Mouse (Mus musculus) forebrain, embryonic 10.5 days (tissue): ENCODE data around the gene Wdr74. TPM values are rescaled to one million over a fixed set of nuclear protein-coding genes. Genes with fewer than 3 reads are reported as not detected.
A peak's percentile ranks its signal among the peaks of the same experiment; 100 is the strongest.
"Not testable (repeated sequence)": the region's sequence is repeated elsewhere in the genome, so short reads cannot be mapped to it uniquely, and the experiment has no call there.

Experiments used
- DNase-seq: peaks from one replicate; pipeline ENCODE4 v3.0.0-alpha.2; 2017; ENCODE audit warnings: low spot score; ENCODE audit errors: extremely low spot score
- H3K27ac ChIP-seq: fragments of 300-500 bp; sonication (generic); 2 replicates; pipeline ENCODE4 v1.5.1; 2016; ENCODE audit warnings: mild to moderate bottlenecking
- H3K27me3 ChIP-seq: fragments of 300-500 bp; sonication (generic); 2 replicates; pipeline ENCODE4 v1.6.1; 2016; ENCODE audit warnings: mild to moderate bottlenecking; ENCODE audit not compliant: poor library complexity, severe bottlenecking
- H3K36me3 ChIP-seq: fragments of 300-500 bp; sonication (generic); replicated peaks from 2 replicates; pipeline ENCODE4 v1.6.1; 2016; ENCODE audit warnings: mild to moderate bottlenecking, moderate library complexity
- H3K4me1 ChIP-seq: fragments of 300-500 bp; sonication (generic); 2 replicates; pipeline ENCODE4 v1.6.1; 2016
- H3K4me3 ChIP-seq: fragments of 300-500 bp; sonication (generic); 2 replicates; pipeline ENCODE4 v1.5.1; 2016; ENCODE audit warnings: mild to moderate bottlenecking, moderate library complexity
- H3K9me3 ChIP-seq: fragments of 300-500 bp; sonication (generic); 2 replicates; pipeline ENCODE4 v1.6.1; 2016; ENCODE audit warnings: mild to moderate bottlenecking, moderate library complexity
- WGBS: fragments of 180-500 bp; shearing (Covaris S2); methylation state at CpG from one replicate; pipeline ENCODE4 v1.1.7; 2016; 5-methylcytosine and 5-hydroxymethylcytosine counted together
- polyA plus RNA-seq: library from polyadenylated mRNA; unstranded; fragments of >200 nt; fragmentation: Nextera tagmentation; extraction: Ambion mirVana; gene quantifications from 2 replicates; pipeline ENCODE4 v1.2.1, GENCODE M21; 2016

The Wdr74 gene
- polyA plus RNA-seq, 1 experiment from 2014 or later = 126 TPM

- Histone ChIP-seq H3K4me3 (peak overlapping the region; percentile 66), H3K4me1 (peaks cover 36% of the 10 kb centered on the region), H3K27me3 (no peaks in the 10 kb centered on the region), H3K9me3 (no peaks in the 10 kb centered on the region), H3K36me3 (peaks cover 32% of the 10 kb centered on the region), H3K27ac (peak overlapping the region; percentile 97)
- DNase-seq = no peak
- 70% methylated on average over 4 of the region's 4 CpGs for WGBS
These were observed 13.6 kb upstream of the Wdr74 start for GRCm38 (mm10) chr19:8722021-8722420.

GRCm38 (mm10) chr19:8722559-8722906, 13.1 kb upstream of the Wdr74 start:
- DNase-seq = no peak
- no peaks in the 10 kb centered on the region for H3K9me3 ChIP-seq
- H3K27me3 ChIP-seq = no peaks in the 10 kb centered on the region
- peaks cover 36% of the 10 kb centered on the region for H3K4me1 ChIP-seq
- H3K27ac ChIP-seq = peak overlapping the region; percentile 97
- 3% methylated on average over 5 of the region's 5 CpGs for WGBS
- peak overlapping the region; percentile 66 for H3K4me3 ChIP-seq
- peaks cover 34% of the 10 kb centered on the region for H3K36me3 ChIP-seq

GRCm38 (mm10) chr19:8722907-8723573, 12.6 kb upstream of the Wdr74 start, which contains the start of gene Slc3a2:
Gene Slc3a2 (minus strand): TSS chr19:8723369.
- Histone ChIP-seq H3K36me3 (peaks cover 34% of the 10 kb centered on the region), H3K9me3 (no peaks in the 10 kb centered on the region), H3K27ac (peak within 1 kb of the TSS; percentile 97), H3K27me3 (no peaks in the 10 kb centered on the region), H3K4me3 (peak within 1 kb of the TSS; percentile 66), H3K4me1 (peaks cover 36% of the 10 kb centered on the region)
- WGBS = under 1% methylated on average over 50 of the region's 50 CpGs
- DNase-seq = peak; percentile 97

GRCm38 (mm10) chr19:8723574-8724346, 11.9 kb upstream of the Wdr74 start:
- Histone ChIP-seq H3K4me1 (peaks cover 36% of the 10 kb centered on the region), H3K9me3 (no peaks in the 10 kb centered on the region), H3K36me3 (peaks cover 34% of the 10 kb centered on the region), H3K27ac (peak overlapping the region; percentile 97), H3K4me3 (peak overlapping the region; percentile 66), H3K27me3 (no peaks in the 10 kb centered on the region)
- under 1% methylated on average over 20 of the region's 20 CpGs for WGBS
- DNase-seq = no peak

- Histone ChIP-seq H3K36me3 (peaks cover 34% of the 10 kb centered on the region), H3K9me3 (no peaks in the 10 kb centered on the region), H3K27ac (peak overlapping the region; percentile 97), H3K4me3 (peak overlapping the region; percentile 66), H3K4me1 (peaks cover 36% of the 10 kb centered on the region), H3K27me3 (no peaks in the 10 kb centered on the region)
- WGBS = 6% methylated on average over 2 of the region's 2 CpGs
- DNase-seq = no peak
These were observed 11.2 kb upstream of the Wdr74 start for GRCm38 (mm10) chr19:8724392-8724791.

- H3K36me3 ChIP-seq = peaks cover 34% of the 10 kb centered on the region
- no peak for DNase-seq
- peak overlapping the region; percentile 66 for H3K4me3 ChIP-seq
- no peaks in the 10 kb centered on the region for H3K27me3 ChIP-seq
- no peaks in the 10 kb centered on the region for H3K9me3 ChIP-seq
- peaks cover 36% of the 10 kb centered on the region for H3K4me1 ChIP-seq
- H3K27ac ChIP-seq = peak overlapping the region; percentile 97
- WGBS = 63% methylated on average over 4 of the region's 4 CpGs
These were observed 10.5 kb upstream of the Wdr74 start for GRCm38 (mm10) chr19:8725081-8725613.

GRCm38 (mm10) chr19:8726609-8727390, 8.8 kb upstream of the Wdr74 start:
- Histone ChIP-seq H3K27me3 (no peaks in the 10 kb centered on the region), H3K36me3 (peaks cover 34% of the 10 kb centered on the region), H3K9me3 (no peaks in the 10 kb centered on the region), H3K4me3 (peak overlapping the region; percentile 66), H3K27ac (no peak overlapping the region), H3K4me1 (peaks cover 28% of the 10 kb centered on the region)
- WGBS = 16% methylated on average over 3 of the region's 3 CpGs
- no peak for DNase-seq

- no peak for DNase-seq
- peaks cover 21% of the 10 kb centered on the region for H3K4me1 ChIP-seq
- no peak overlapping the region for H3K27ac ChIP-seq
- 23% methylated on average over 5 of the region's 5 CpGs for WGBS
- H3K4me3 ChIP-seq = no peak overlapping the region
- H3K27me3 ChIP-seq = no peaks in the 10 kb centered on the region
- no peaks in the 10 kb centered on the region for H3K9me3 ChIP-seq
- H3K36me3 ChIP-seq = peaks cover 34% of the 10 kb centered on the region
These were observed 8.0 kb upstream of the Wdr74 start for GRCm38 (mm10) chr19:8727495-8728114.

- DNase-seq, H3K4me3 ChIP-seq, H3K27me3 ChIP-seq, H3K9me3 ChIP-seq, H3K27ac ChIP-seq: not testable (repeated sequence)
- Histone ChIP-seq H3K4me1 (peaks cover 21% of the 10 kb centered on the region), H3K36me3 (peaks cover 34% of the 10 kb centered on the region)
- 53% methylated on average over 3 of the region's 3 CpGs for WGBS
These were observed 7.1 kb upstream of the Wdr74 start for GRCm38 (mm10) chr19:8728335-8729099.

- no peak for DNase-seq
- H3K27me3 ChIP-seq = no peaks in the 10 kb centered on the region
- no peak overlapping the region for H3K27ac ChIP-seq
- no peaks in the 10 kb centered on the region for H3K9me3 ChIP-seq
- WGBS = 77% methylated on average over 3 of the region's 3 CpGs
- H3K4me3 ChIP-seq = no peak overlapping the region; the same call in 1 of the 2 replicates
- peaks cover 23% of the 10 kb centered on the region for H3K36me3 ChIP-seq
- H3K4me1 ChIP-seq = peaks cover 17% of the 10 kb centered on the region
These were observed 1.3 kb upstream of the Wdr74 start for GRCm38 (mm10) chr19:8734334-8734733.

GRCm38 (mm10) chr19:8736160-8736467, 487 bp downstream of the Wdr74 start:
- Histone ChIP-seq H3K9me3 (no peaks in the 10 kb centered on the region), H3K27ac (peak overlapping the region; percentile 88), H3K4me3 (peak overlapping the region; percentile 88), H3K36me3 (peaks cover 41% of the 10 kb centered on the region), H3K27me3 (no peaks in the 10 kb centered on the region), H3K4me1 (peaks cover 30% of the 10 kb centered on the region)
- no peak for DNase-seq
- 3% methylated on average over 11 of the region's 11 CpGs for WGBS

- Histone ChIP-seq H3K27ac (no peak overlapping the region), H3K4me3 (no peak overlapping the region), H3K27me3 (no peaks in the 10 kb centered on the region), H3K4me1 (peaks cover 44% of the 10 kb centered on the region), H3K36me3 (peaks cover 55% of the 10 kb centered on the region), H3K9me3 (no peaks in the 10 kb centered on the region)
- no peak for DNase-seq
- 91% methylated on average over 7 of the region's 7 CpGs for WGBS
These were observed 3.3 kb downstream of the Wdr74 start for GRCm38 (mm10) chr19:8738911-8739310.
